Mouse (Mus musculus) kidney, postnatal 0 days (tissue): ENCODE measurements around the gene Nudt9. TPM values are rescaled to one million over a fixed set of nuclear protein-coding genes. Genes with fewer than 3 reads are reported as not detected.

Experiments used
- ATAC-seq: fragments of 200-750 bp; cut with Nextera tagmentation; replicated peaks from 2 replicates; pipeline ENCODE4 v1.8.0; 2017; ENCODE audit warnings: low read depth, moderate number of reproducible peaks, moderate TSS enrichment, moderate library complexity; ENCODE audit not compliant: low FRiP score
- DNase-seq: peaks from one replicate; pipeline ENCODE4 v3.0.0-alpha.2; 2016; ENCODE audit warnings: low spot score
- H3K27ac ChIP-seq: fragments of 300-500 bp; sonication (generic); 2 replicates; pipeline ENCODE4 v1.5.1; 2014; ENCODE audit warnings: mild to moderate bottlenecking
- H3K27me3 ChIP-seq: fragments of 300-500 bp; sonication (generic); 2 replicates; pipeline ENCODE4 v1.6.1; 2014; ENCODE audit warnings: low read length, mixed read lengths; ENCODE audit not compliant: insufficient read depth
- H3K36me3 ChIP-seq: fragments of 300-500 bp; sonication (generic); 2 replicates; pipeline ENCODE4 v1.6.1; 2014; ENCODE audit warnings: low read length, mixed read lengths; ENCODE audit not compliant: insufficient read depth
- H3K4me1 ChIP-seq: fragments of 300-500 bp; sonication (generic); replicated peaks from 2 replicates; pipeline ENCODE4 v1.6.1; 2014; ENCODE audit warnings: antibody characterized with exemption, low read length, mixed read lengths; ENCODE audit not compliant: insufficient read depth
- H3K4me2 ChIP-seq: fragments of 300-500 bp; sonication (generic); 2 replicates; pipeline ENCODE4 v1.6.1; 2014; ENCODE audit warnings: mild to moderate bottlenecking, low read length, moderate library complexity, mixed read lengths
- H3K4me3 ChIP-seq: fragments of 300-500 bp; sonication (generic); replicated peaks from 2 replicates; pipeline ENCODE4 v1.5.1; 2014; ENCODE audit warnings: low read depth, low read length
- H3K9ac ChIP-seq: fragments of 300-500 bp; sonication (generic); 2 replicates; pipeline ENCODE4 v1.6.1; 2014; ENCODE audit warnings: low read depth, low read length
- H3K9me3 ChIP-seq: fragments of 300-500 bp; sonication (generic); replicated peaks from 2 replicates; pipeline ENCODE4 v1.6.1; 2016; ENCODE audit warnings: low read length, inconsistent platforms, mixed read lengths
- CTCF ChIP-seq: IDR thresholded peaks from 2 replicates; pipeline ENCODE4 v1.5.1; 2016; ENCODE audit warnings: antibody characterized with exemption, low read depth, mild to moderate bottlenecking, moderate library complexity
- WGBS: fragments of 180-500 bp; shearing (Covaris S2); extraction: QIAGEN DNeasy Blood & Tissue Kit; methylation state at CpG from one replicate; pipeline ENCODE4 v1.1.7; 2014; 5-methylcytosine and 5-hydroxymethylcytosine counted together
- polyA plus RNA-seq: library from polyadenylated mRNA; unstranded; fragments of >200 nt; fragmentation: Nextera tagmentation; extraction: Ambion mirVana; gene quantifications from 2 replicates; pipeline ENCODE4 v1.2.1, GENCODE M21; 2015

Gene Nudt9
- polyA plus RNA-seq, 1 experiment from 2014 or later: 65.1 TPM

- Histone ChIP-seq H3K4me3 (no peak overlapping the region), H3K4me2 (no peak overlapping the region), H3K27me3 (no peaks in the 10 kb centered on the region), H3K9ac (no peak overlapping the region), H3K27ac (no peak overlapping the region), H3K4me1 (peaks cover 11% of the 10 kb centered on the region), H3K36me3 (no peaks in the 10 kb centered on the region), H3K9me3 (no peaks in the 10 kb centered on the region)
- no peak for TF ChIP-seq CTCF
- ATAC-seq: no peak
- WGBS: 40% methylated on average over 4 of the region's 4 CpGs
- DNase-seq: no peak
These were observed 57.1 kb downstream of the Nudt9 start for GRCm38 (mm10) chr5:104103171-104103570.

DNA sequence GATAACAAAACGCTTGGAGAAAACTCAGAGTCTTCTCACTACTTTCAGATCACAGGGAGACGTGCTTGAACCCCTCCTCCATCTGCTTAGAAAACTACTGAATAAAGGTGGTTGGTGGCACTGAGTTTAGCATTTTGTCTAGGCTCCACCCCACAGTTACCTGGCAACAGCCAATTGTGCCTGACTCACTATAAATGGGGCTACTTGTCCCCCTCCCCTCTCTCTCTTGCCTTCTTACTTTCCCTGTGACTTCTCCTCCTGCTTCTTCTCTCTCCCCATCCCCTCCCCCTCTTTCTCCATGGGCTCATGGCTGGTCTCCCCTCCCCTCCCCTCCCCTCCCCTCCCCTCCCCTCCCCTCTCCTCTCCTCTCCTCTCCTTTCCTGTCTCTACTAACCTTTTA lies 58.0 kb downstream of the Nudt9 start:
- no peak overlapping the region for H3K4me2 ChIP-seq
- DNase-seq (no peak), ATAC-seq (no peak)
- peaks cover 20% of the 10 kb centered on the region for H3K4me1 ChIP-seq
- no peak overlapping the region for H3K9ac ChIP-seq
- 75% methylated on average over 2 of the region's 2 CpGs for WGBS
- no peak overlapping the region for H3K27ac ChIP-seq
- H3K27me3 ChIP-seq: no peaks in the 10 kb centered on the region
- no peak overlapping the region for H3K4me3 ChIP-seq
- no peaks in the 10 kb centered on the region for H3K9me3 ChIP-seq
- no peaks in the 10 kb centered on the region for H3K36me3 ChIP-seq
- no peak for TF ChIP-seq CTCF

DNA sequence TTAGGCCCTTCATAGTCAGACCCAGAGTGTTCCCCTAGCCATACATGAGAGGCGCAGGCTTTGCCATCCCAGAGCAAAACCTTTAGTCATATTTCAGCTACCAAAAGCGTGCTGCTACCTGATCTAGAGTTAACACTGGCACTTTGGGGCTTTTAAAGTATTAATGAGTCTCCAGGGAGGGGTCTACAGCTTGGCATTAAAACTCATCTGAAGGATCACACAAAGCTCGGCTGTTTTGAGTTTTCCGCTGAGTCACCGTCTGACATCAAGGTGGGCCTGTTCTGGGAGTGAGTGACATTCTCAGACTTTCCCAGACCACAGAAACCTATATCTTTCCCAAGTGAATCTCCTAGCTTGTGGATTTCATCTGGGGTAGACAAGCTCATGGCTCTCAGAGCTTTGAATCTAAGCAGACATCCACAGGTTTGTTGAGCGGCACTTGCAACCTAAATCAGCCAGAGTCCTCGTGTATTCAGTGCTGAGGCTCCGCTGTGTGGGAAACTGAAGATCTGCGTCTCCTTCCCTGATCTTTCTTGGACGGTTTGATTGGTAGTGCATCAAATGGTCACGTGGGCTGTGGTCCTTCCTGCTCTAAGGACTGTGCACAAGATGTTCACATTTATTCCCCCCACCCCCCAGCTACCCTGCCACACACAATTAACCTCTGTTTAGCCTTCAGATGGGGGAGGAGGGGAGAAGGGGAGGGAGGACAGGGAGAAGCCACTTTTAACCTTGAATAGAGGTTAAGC lies 62.2 kb downstream of the Nudt9 start:
- H3K36me3 ChIP-seq: no peaks in the 10 kb centered on the region
- H3K4me1 ChIP-seq: peaks cover 22% of the 10 kb centered on the region; the same call in 1 of the 2 replicates
- H3K4me3 ChIP-seq: no peak overlapping the region
- H3K27ac ChIP-seq: peak overlapping the region; percentile 58
- H3K27me3 ChIP-seq: no peaks in the 10 kb centered on the region
- no peaks in the 10 kb centered on the region for H3K9me3 ChIP-seq
- ATAC-seq (peak; percentile 41; the same call in 1 of the 2 replicates), DNase-seq (no peak)
- WGBS: 53% methylated on average over 11 of the region's 11 CpGs
- H3K4me2 ChIP-seq: peak overlapping the region; percentile 17; the same call in 1 of the 2 replicates
- H3K9ac ChIP-seq: no peak overlapping the region
- TF ChIP-seq CTCF: no peak

- peak; percentile 57 for DNase-seq
- TF ChIP-seq CTCF: no peak
These were observed 62.8 kb downstream of the Nudt9 start for GRCm38 (mm10) chr5:104108879-104109369.

DNA sequence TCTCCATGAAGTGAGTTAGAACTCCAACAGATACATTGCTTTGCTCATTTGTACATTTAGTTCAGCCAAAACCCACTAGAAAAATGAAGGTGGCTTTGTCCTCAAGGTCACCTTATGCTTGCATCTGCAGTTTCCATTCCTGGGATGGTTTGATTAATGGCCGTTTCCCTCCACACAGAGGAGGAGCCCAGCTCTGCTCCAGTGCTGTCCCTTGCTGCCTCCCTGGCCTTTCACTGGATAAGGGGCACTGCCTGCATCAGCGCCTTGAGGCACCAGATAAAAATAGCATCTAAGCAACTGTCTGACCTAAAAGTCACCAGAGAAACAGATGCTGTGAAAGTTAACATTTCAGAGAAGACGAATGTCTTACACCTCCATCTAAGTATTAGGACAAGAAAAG lies 63.4 kb downstream of the Nudt9 start:
- Histone ChIP-seq H3K4me2 (peak overlapping the region; percentile 17; the same call in 1 of the 2 replicates), H3K27me3 (no peaks in the 10 kb centered on the region), H3K4me3 (no peak overlapping the region), H3K4me1 (peaks cover 24% of the 10 kb centered on the region), H3K36me3 (no peaks in the 10 kb centered on the region), H3K9me3 (no peaks in the 10 kb centered on the region), H3K27ac (peak overlapping the region; percentile 58), H3K9ac (no peak overlapping the region)
- TF ChIP-seq CTCF: no peak
- WGBS: 19% methylated on average over 3 of the region's 3 CpGs
- peak; percentile 57 for ATAC-seq
- peak; percentile 80 for DNase-seq

More at GRCm38 (mm10) chr5:104108879-104109369, 62.8 kb downstream of the Nudt9 start:
- Histone ChIP-seq H3K4me2 (peak overlapping the region; percentile 17), H3K4me1 (peaks cover 24% of the 10 kb centered on the region), H3K9me3 (no peaks in the 10 kb centered on the region), H3K27me3 (no peaks in the 10 kb centered on the region), H3K9ac (no peak overlapping the region), H3K27ac (peak overlapping the region; percentile 58), H3K36me3 (no peaks in the 10 kb centered on the region), H3K4me3 (no peak overlapping the region)
- WGBS: 22% methylated on average over 18 of the region's 18 CpGs
- ATAC-seq: peak; percentile 58

DNA sequence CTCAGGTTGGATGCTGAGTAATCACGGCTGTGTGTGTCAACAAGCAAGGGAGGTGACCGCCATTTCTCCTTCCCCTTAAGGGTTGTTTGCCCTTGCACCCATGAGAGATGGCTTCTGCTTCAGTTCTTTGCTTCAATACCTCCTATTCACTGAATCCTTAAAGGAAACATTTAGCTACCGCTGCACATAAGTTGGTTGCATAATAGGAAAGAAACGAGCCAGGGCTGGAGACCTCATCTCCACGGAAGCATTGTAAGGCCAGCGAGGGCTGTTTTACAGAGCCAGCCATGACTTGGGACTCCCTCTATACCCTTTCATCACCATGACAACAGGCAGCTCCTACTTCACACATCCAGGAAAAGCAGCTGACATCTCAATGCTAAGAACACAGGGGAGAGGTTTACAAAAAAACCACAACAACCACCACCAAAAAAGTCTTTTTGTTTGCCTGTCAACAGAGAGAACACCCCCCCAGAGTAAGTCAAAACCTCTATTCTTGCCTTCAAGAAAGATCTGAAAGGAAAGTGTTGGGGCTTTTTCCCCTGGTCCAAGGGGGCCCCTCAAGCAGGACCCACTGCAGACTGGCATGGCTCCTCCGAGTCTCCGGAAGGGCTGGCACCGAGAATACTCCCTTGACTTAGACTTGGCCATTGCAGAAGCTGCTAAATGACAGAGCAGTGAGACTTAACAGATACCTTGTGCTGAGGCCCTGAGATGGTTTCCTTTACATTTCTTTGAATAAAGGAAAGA lies 64.2 kb downstream of the Nudt9 start:
- Histone ChIP-seq H3K9ac (no peak overlapping the region), H3K27me3 (no peaks in the 10 kb centered on the region), H3K4me2 (peak overlapping the region; percentile 25; the same call in 1 of the 2 replicates), H3K4me1 (peaks cover 24% of the 10 kb centered on the region), H3K36me3 (no peaks in the 10 kb centered on the region), H3K27ac (peak overlapping the region; percentile 58), H3K4me3 (no peak overlapping the region), H3K9me3 (no peaks in the 10 kb centered on the region)
- TF ChIP-seq CTCF: no peak
- DNase-seq: no peak
- ATAC-seq: no peak
- WGBS: 32% methylated on average over 9 of the region's 9 CpGs
